24 mouse cellular contexts compared by ENCODE assay signal in the genomic region with DNA sequence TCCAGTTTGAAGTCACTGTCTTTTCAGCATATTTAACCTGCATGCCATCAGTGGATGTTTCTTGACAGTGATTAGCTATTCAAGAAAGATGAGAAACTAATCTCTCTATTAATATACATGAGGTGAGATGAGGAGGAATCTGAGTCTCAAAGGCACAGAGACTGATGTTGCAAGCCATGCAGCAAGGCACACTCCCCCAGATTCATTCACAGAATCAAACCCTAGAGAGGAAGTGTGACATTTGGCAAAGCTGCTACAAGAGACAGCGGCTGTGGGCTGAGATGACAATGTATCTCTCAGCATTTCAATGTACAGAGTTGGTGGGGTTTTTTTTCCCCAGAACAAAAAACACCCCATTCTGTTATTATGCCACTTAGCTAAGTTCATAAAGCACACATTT.
A peak's percentile ranks its signal among the peaks of the same experiment; 100 is the strongest.
DNase-seq lines count a peak whose midpoint lies in the region; ATAC-seq and TF ChIP-seq lines count a peak whose summit lies in the region.
"Had no signal": no experiment of that assay in that cellular context is flagged by ENCODE, and none has a peak within 500 bp of the region (broad histone marks: within the 10 kb centered on the region; RNA-seq: fewer than 3 reads in every experiment).

No protein-coding gene starts in this region.

- no peak overlapping the region for H3K4me3 ChIP-seq in kidney, postnatal 0 days (replicated peaks; ENCODE audit: low read depth, low read length)
- no peak overlapping the region for H3K4me3 ChIP-seq in midbrain, embryonic 12.5 days
- no peak overlapping the region for H3K4me3 ChIP-seq in midbrain, embryonic 10.5 days
- no peak overlapping the region for H3K4me3 ChIP-seq in left cerebral cortex, adult 2 months
- H3K4me3 ChIP-seq in midbrain, embryonic 14.5 days (replicated peaks; ENCODE audit: low read depth, low read length) = no peak overlapping the region
- H3K4me3 ChIP-seq: heart, embryonic 12.5 days had no signal

- no peak for ATAC-seq in kidney, postnatal 0 days (replicated peaks; ENCODE audit: low FRiP score, low read depth)
- peak; percentile 63 for ATAC-seq in midbrain, embryonic 12.5 days (ENCODE audit: low FRiP score, low read depth)
- ATAC-seq in midbrain, embryonic 14.5 days (ENCODE audit: low FRiP score, low TSS enrichment) = peak; percentile 55; the same call in 1 of the 2 replicates
- ATAC-seq: CD4-positive, CD25-positive, alpha-beta regulatory T cell, adult 4 months; Patski had no signal

- no peak overlapping the region for H3K9ac ChIP-seq in kidney, postnatal 0 days (ENCODE audit: low read depth, low read length)
- no peak overlapping the region for H3K9ac ChIP-seq in midbrain, embryonic 12.5 days (replicated peaks)
- H3K9ac ChIP-seq in midbrain, embryonic 14.5 days (replicated peaks; ENCODE audit: low read length) = no peak overlapping the region
- H3K9ac ChIP-seq: heart, embryonic 12.5 days; hindbrain, embryonic 14.5 days had no signal

- H3K36me3 ChIP-seq in kidney, postnatal 0 days (ENCODE audit: insufficient read depth, low read length) = no peaks in the 10 kb centered on the region
- no peaks in the 10 kb centered on the region for H3K36me3 ChIP-seq in midbrain, embryonic 12.5 days
- H3K36me3 ChIP-seq in midbrain, embryonic 10.5 days = no peaks in the 10 kb centered on the region
- no peaks in the 10 kb centered on the region for H3K36me3 ChIP-seq in midbrain, embryonic 14.5 days (ENCODE audit: control insufficient read depth, insufficient read depth, low read length)
- H3K36me3 ChIP-seq: heart, embryonic 12.5 days had no signal

- H3K27me3 ChIP-seq in kidney, postnatal 0 days (ENCODE audit: insufficient read depth, low read length) = no peaks in the 10 kb centered on the region
- no peaks in the 10 kb centered on the region for H3K27me3 ChIP-seq in midbrain, embryonic 12.5 days
- H3K27me3 ChIP-seq in midbrain, embryonic 10.5 days (ENCODE audit: low read depth, poor library complexity, severe bottlenecking) = no peaks in the 10 kb centered on the region
- H3K27me3 ChIP-seq in midbrain, embryonic 14.5 days (ENCODE audit: control insufficient read depth, insufficient read depth, low read length) = no peaks in the 10 kb centered on the region
- H3K27me3 ChIP-seq: heart, embryonic 12.5 days; Patski had no signal

- H3K27ac ChIP-seq in kidney, postnatal 0 days = no peak overlapping the region
- no peak overlapping the region for H3K27ac ChIP-seq in midbrain, embryonic 12.5 days (replicated peaks)
- H3K27ac ChIP-seq in midbrain, embryonic 10.5 days (replicated peaks) = no peak overlapping the region
- H3K27ac ChIP-seq in left cerebral cortex, adult 2 months = peak overlapping the region; percentile 21
- H3K27ac ChIP-seq in midbrain, embryonic 14.5 days (replicated peaks; ENCODE audit: low read depth, low read length) = 0 out of 2 replicates have a peak overlapping the region, but pooled peaks have one; percentile 6
- H3K27ac ChIP-seq: macrophage had no signal

- no peaks in the 10 kb centered on the region for H3K9me3 ChIP-seq in kidney, postnatal 0 days (replicated peaks; ENCODE audit: low read length)
- no peaks in the 10 kb centered on the region for H3K9me3 ChIP-seq in midbrain, embryonic 12.5 days
- no peaks in the 10 kb centered on the region; the same call in 1 of the 2 replicates for H3K9me3 ChIP-seq in midbrain, embryonic 10.5 days (replicated peaks)
- no peaks in the 10 kb centered on the region for H3K9me3 ChIP-seq in midbrain, embryonic 14.5 days (ENCODE audit: control insufficient read depth, low read length)
- H3K9me3 ChIP-seq: heart, embryonic 12.5 days had no signal

- H3K4me2 ChIP-seq in kidney, postnatal 0 days (ENCODE audit: low read length) = no peak overlapping the region
- H3K4me2 ChIP-seq in midbrain, embryonic 12.5 days (replicated peaks) = no peak overlapping the region
- H3K4me2 ChIP-seq in midbrain, embryonic 14.5 days (ENCODE audit: low read length) = no peak overlapping the region
- H3K4me2 ChIP-seq: heart, embryonic 12.5 days; hindbrain, embryonic 14.5 days; liver, embryonic 11.5 days had no signal

- intact Hi-C loops in left cerebral cortex, adult 2 months (cut with DNase I) = no loop called here

- no peak for TF ChIP-seq CTCF in kidney, postnatal 0 days (IDR thresholded peaks at IDR 0.05; ENCODE audit: low read depth)
- no peak for TF ChIP-seq CTCF in left cerebral cortex, adult 2 months (IDR thresholded peaks at IDR 0.05)

- peak; percentile 4 for DNase-seq in kidney, postnatal 0 days (ENCODE audit: low spot score)
- no peak for DNase-seq in kidney, postnatal 10 days
- DNase-seq in midbrain, embryonic 10.5 days (ENCODE audit: low spot score) = no peak
- peak in 1 of 2 experiments; percentile 27 for DNase-seq in left cerebral cortex, adult 2 months (ENCODE audit: extremely low spot score in 1 of 2, low spot score in 2 of 2)
- DNase-seq in midbrain, embryonic 14.5 days = peak; percentile 61
- no peak for DNase-seq in gastrocnemius, adult 8-10 months (ENCODE audit: low spot score in 2 of 2)
- no peak for DNase-seq in embryo, embryonic 11 days
- DNase-seq: adrenal gland, adult 8-10 months; cerebellum, adult 9-11 months; heart, adult 11 months; heart, postnatal 14 days; kidney, adult 9 months; kidney, postnatal 4 days; lung, adult 18-20 months; retina, postnatal 1 day; thymus, adult 18-20 months; thymus, postnatal 4 days had no signal

- H3K4me1 ChIP-seq in kidney, postnatal 0 days (replicated peaks; ENCODE audit: insufficient read depth, low read length) = no peaks in the 10 kb centered on the region
- H3K4me1 ChIP-seq in midbrain, embryonic 12.5 days = no peaks in the 10 kb centered on the region
- H3K4me1 ChIP-seq in midbrain, embryonic 10.5 days = peaks cover 6% of the 10 kb centered on the region; the same call in 1 of the 2 replicates
- 0 out of 2 replicates have a peak, but pooled peaks cover 5% of the 10 kb centered on the region for H3K4me1 ChIP-seq in midbrain, embryonic 14.5 days (ENCODE audit: control insufficient read depth, insufficient read depth, low read length)
- H3K4me1 ChIP-seq: heart, embryonic 12.5 days had no signal

- WGBS in kidney, postnatal 0 days = 68% methylated on average over 1 of the region's 1 CpGs
- WGBS in midbrain, embryonic 12.5 days = 59% methylated on average over 1 of the region's 1 CpGs
- WGBS in midbrain, embryonic 10.5 days = 86% methylated on average over 1 of the region's 1 CpGs
- 23% methylated on average over 1 of the region's 1 CpGs for WGBS in midbrain, embryonic 14.5 days

Comparison
In these comparisons a context has a peak if more than half of its experiments do, and no peak if none do; other contexts are left out.
1. DNase-seq: peak in kidney, postnatal 0 days (single experiment) and midbrain, embryonic 14.5 days (single experiment); none in kidney, postnatal 10 days (single experiment), midbrain, embryonic 10.5 days (single experiment), gastrocnemius, adult 8-10 months (0 of 2) and embryo, embryonic 11 days (single experiment).
2. H3K27ac ChIP-seq: peak in left cerebral cortex, adult 2 months (single experiment) and midbrain, embryonic 14.5 days (single experiment); none in kidney, postnatal 0 days (single experiment), midbrain, embryonic 12.5 days (single experiment) and midbrain, embryonic 10.5 days (single experiment).